Mouse (Mus musculus) MEL (cell line): ENCODE measurements around the gene Col15a1.

Source experiments
- CHD2 ChIP-seq: IDR thresholded peaks from 2 replicates; pipeline ENCODE4 v1.6.1; 2011; ENCODE audit warnings: low read length, improper control_type of control experiment
- CTCF ChIP-seq, 3 experiments: IDR thresholded peaks in 2 of 3; conservative IDR thresholded peaks in 1 of 3; 2 replicates each; pipeline ENCODE4 v1.5.1; 2011 to 2012; ENCODE audit warnings: low read length in 3 of 3, low read depth in 2 of 3, mild to moderate bottlenecking in 2 of 3, improper control_type of control experiment in 1 of 3, inconsistent platforms in 1 of 3, mixed read lengths in 1 of 3, moderate library complexity in 1 of 3; ENCODE audit not compliant: control insufficient read depth in 1 of 3, insufficient read depth in 1 of 3, poor library complexity in 1 of 3, severe bottlenecking in 1 of 3
- EP300 ChIP-seq, 2 experiments: IDR thresholded peaks; 2 replicates each; pipeline ENCODE4 v1.6.1; 2011; ENCODE audit warnings: improper control_type of control experiment in 2 of 2, low read length in 2 of 2, low read depth in 1 of 2, mild to moderate bottlenecking in 1 of 2
- MAX ChIP-seq: IDR thresholded peaks from 2 replicates; pipeline ENCODE4 v1.6.1; 2011; ENCODE audit warnings: low read length, improper control_type of control experiment
- MAZ ChIP-seq: IDR thresholded peaks from 2 replicates; pipeline ENCODE4 v1.6.1; 2012; ENCODE audit warnings: low read depth, mild to moderate bottlenecking, inconsistent platforms, low read length, improper control_type of control experiment
- MXI1 ChIP-seq: IDR thresholded peaks from 2 replicates; pipeline ENCODE4 v1.6.1; 2011; ENCODE audit warnings: mild to moderate bottlenecking, low read depth, low read length, improper control_type of control experiment
- MYC ChIP-seq: IDR thresholded peaks from 2 replicates; pipeline ENCODE4 v1.6.1; 2011; ENCODE audit warnings: low read depth, mild to moderate bottlenecking, low read length, improper control_type of control experiment, moderate library complexity
- POLR2A ChIP-seq, 2 experiments: IDR thresholded peaks; 2 replicates each; pipeline ENCODE4 v1.6.1; 2011 to 2012; ENCODE audit warnings: low read length in 2 of 2, mild to moderate bottlenecking in 2 of 2, control low read depth in 1 of 2, improper control_type of control experiment in 1 of 2, low read depth in 1 of 2, moderate library complexity in 1 of 2; ENCODE audit not compliant: control insufficient read depth in 1 of 2, insufficient read depth in 1 of 2, poor library complexity in 1 of 2
- POLR2AphosphoS5 ChIP-seq: IDR thresholded peaks from 2 replicates; pipeline ENCODE4 v1.6.1; 2012; ENCODE audit warnings: low read depth, borderline replicate concordance, mild to moderate bottlenecking, inconsistent platforms, low read length, moderate library complexity, mixed read lengths
- SIN3A ChIP-seq: IDR thresholded peaks from 2 replicates; pipeline ENCODE4 v1.6.1; 2012; ENCODE audit warnings: low read length, improper control_type of control experiment, inconsistent platforms
- SMC3 ChIP-seq: IDR thresholded peaks from 2 replicates; pipeline ENCODE4 v1.6.1; 2011; ENCODE audit warnings: low read depth, low read length, improper control_type of control experiment
- TAL1 ChIP-seq: IDR thresholded peaks from 2 replicates; pipeline ENCODE4 v1.6.1; 2012; ENCODE audit warnings: mild to moderate bottlenecking, inconsistent platforms, low read length, moderate library complexity, mixed read lengths
- ZC3H11A ChIP-seq: IDR thresholded peaks from 2 replicates; pipeline ENCODE4 v1.6.1; 2012; ENCODE audit warnings: low read depth, mild to moderate bottlenecking, inconsistent platforms, low read length, improper control_type of control experiment
- ZMIZ1 ChIP-seq: IDR thresholded peaks from 2 replicates; pipeline ENCODE4 v1.6.1; 2012; ENCODE audit warnings: low read depth, mild to moderate bottlenecking, inconsistent platforms, low read length, improper control_type of control experiment, moderate library complexity

GRCm38 (mm10) chr4:47261919-47262318, 54.0 kb downstream of the Col15a1 start:
- no peak for TF ChIP-seq SMC3
- no peak for TF ChIP-seq TAL1
- TF ChIP-seq MYC: no peak
- no peak for TF ChIP-seq POLR2AphosphoS5
- no peak for TF ChIP-seq ZC3H11A
- no peak for TF ChIP-seq SIN3A
- no peak for TF ChIP-seq MAZ
- no peak for TF ChIP-seq MAX
- no peak for TF ChIP-seq POLR2A (IDR thresholded peaks at IDR 0.05; ENCODE audit: control insufficient read depth in 1 of 2, insufficient read depth in 1 of 2, low read depth in 1 of 2, low read length in 2 of 2, poor library complexity in 1 of 2)
- no peak for TF ChIP-seq CHD2
- TF ChIP-seq CTCF (IDR thresholded peaks at IDR 0.05 in 2 of 3, conservative IDR thresholded peaks at IDR 0.05 in 1 of 3; ENCODE audit: control insufficient read depth in 1 of 3, insufficient read depth in 1 of 3, low read depth in 2 of 3, low read length in 3 of 3, poor library complexity in 1 of 3, severe bottlenecking in 1 of 3): no peak
- TF ChIP-seq MXI1: no peak
- TF ChIP-seq ZMIZ1: no peak
- no peak for TF ChIP-seq EP300 (IDR thresholded peaks at IDR 0.05; ENCODE audit: low read depth in 1 of 2, low read length in 2 of 2)
